Mouse (Mus musculus): ENCODE data around the gene Bmp7. TPM values are rescaled to one million over a fixed set of nuclear protein-coding genes. Genes with fewer than 3 reads are reported as not detected.
A peak's percentile ranks its signal among the peaks of the same experiment; 100 is the strongest.

Bmp7 gene
- 1 to 10 TPM in 1 of 2 experiments, under 1 TPM in 1; 0.86 to 1.8 TPM for total RNA-seq (2021)
- long read RNA-seq, experiment 1, partial matches to known transcripts = 0 of 2 reads
- long read RNA-seq, experiment 1, other reads (novel, unspliced or antisense) = 0 of 2 reads
- long read RNA-seq, experiment 2, partial matches to known transcripts = 0 of 2 reads
- long read RNA-seq, experiment 2, other reads (novel, unspliced or antisense) = 1 of 2 reads

DNA sequence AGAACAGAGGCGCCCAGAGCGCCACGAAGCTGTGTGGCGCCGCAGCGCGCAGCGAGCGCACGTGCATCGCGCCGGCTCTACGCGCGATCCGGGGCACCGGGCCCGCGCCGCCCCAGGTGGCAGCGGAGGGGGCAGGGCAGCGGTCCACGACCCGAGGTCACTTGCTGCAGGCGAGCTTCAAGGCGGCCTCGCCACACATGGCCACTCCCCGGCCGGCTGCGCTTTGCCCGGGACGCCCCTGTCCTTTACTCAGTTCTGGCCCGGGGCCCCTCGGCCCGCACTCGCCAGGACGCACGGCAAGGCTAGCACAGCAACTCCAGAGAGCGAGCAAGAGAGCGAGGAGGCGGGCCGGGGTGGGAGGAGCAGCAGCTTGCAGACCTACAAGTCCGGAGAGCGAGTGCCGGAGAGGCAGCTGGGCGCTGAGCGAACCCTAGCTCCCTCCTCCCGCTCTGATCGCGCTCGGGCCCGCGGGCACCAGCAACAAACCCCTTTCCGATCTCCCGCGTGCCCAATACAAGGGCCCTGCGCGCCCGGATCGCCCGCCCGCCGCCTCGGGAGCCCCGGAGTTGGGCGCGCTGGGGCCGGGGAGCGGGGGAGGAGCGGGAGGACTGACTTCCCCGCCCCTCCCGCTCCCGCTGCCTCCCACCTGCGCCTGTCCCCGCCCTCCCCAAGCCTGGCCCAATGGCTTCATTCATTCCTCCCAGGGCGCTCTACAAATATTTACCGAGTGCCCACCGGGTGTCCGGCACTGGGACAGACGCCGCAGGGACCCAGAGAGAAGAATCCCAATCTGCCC, at the start of gene Bmp7:
Gene Bmp7, minus strand, starts transcription at position 319 of the 796 bp plus-strand sequence.
- intact Hi-C loops (cut with DNase I; ENCODE audit: low total_unique reads) = no loop called here
- peak; percentile 61 for DNase-seq

- no peak for DNase-seq
- intact Hi-C loops (cut with DNase I; ENCODE audit: low total_unique reads) = no loop called here
Observed at GRCm38 (mm10) chr2:172982776-172983561, 42.8 kb upstream of the Bmp7 start.

GRCm38 (mm10) chr2:172979666-172980345, 39.7 kb upstream of the Bmp7 start:
- intact Hi-C loops (cut with DNase I; ENCODE audit: low total_unique reads) = no loop called here
- no peak for DNase-seq

GRCm38 (mm10) chr2:172978131-172978633, 38.1 kb upstream of the Bmp7 start:
- intact Hi-C loops (cut with DNase I; ENCODE audit: low total_unique reads) = no loop called here
- no peak for DNase-seq

DNA sequence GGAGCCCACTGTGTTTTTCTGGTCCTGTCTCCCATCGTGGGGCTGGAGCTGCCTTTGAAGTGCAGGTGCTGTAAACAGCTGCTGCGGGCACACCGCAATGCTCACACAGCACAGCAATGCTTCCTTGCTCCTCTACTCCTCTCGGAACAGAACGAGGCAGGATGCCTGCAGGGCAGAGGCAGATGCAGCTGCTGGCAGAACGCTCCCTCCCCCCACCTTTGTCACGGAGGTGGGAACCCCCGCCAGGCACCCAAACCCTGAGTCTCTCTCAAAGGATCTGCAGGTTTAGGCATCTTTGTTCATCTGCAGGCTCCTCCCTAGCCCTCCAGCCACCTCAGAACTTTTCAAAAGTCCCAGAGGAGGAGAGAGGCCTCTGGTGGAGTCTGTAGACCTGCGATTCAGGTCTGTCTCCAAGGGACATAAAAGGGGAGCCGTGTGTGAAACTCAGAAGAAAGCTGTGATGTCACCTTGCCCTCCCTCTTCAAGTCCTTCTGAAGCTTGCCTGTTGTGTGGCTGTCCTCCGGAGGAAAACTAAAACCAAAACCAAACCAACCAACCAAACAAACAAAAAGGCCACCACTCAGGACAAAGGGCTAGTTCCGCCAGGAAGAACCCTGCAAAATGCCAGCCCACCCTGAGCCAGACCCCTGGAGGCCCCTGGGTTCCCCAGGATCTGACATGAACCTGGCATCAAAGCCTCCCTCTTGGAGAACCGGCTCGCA, 37.4 kb upstream of the Bmp7 start, which contains the start of gene Spo11:
Gene Spo11, plus strand, starts transcription at position 292 of the 722 bp plus-strand sequence.
- intact Hi-C loops (cut with DNase I; ENCODE audit: low total_unique reads) = no loop called here
- DNase-seq = no peak

GRCm38 (mm10) chr2:172976661-172977238, 36.6 kb upstream of the Bmp7 start:
- DNase-seq = no peak
- intact Hi-C loops (cut with DNase I; ENCODE audit: low total_unique reads) = no loop called here

DNA sequence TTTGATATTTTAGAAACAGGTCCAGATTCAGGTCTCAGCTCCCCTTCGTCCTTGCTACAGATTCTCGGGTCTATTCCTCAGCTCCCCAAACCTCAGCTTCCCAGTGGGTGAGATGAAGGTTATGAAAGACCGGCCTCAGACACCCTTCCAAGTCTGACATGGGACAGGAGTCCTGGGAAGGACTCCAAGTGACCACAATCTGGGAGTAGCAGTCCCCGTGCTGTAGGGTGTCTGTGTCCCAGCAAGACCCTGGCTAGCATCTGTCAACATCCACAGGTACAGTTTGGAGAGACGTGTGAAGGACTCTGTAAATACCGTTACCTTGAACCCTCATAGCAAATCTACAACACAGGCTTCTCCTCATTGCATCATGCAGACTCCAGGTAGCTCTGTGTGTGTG, 35.0 kb upstream of the Bmp7 start:
- intact Hi-C loops (cut with DNase I; ENCODE audit: low total_unique reads) = no loop called here
- no peak for DNase-seq

DNA sequence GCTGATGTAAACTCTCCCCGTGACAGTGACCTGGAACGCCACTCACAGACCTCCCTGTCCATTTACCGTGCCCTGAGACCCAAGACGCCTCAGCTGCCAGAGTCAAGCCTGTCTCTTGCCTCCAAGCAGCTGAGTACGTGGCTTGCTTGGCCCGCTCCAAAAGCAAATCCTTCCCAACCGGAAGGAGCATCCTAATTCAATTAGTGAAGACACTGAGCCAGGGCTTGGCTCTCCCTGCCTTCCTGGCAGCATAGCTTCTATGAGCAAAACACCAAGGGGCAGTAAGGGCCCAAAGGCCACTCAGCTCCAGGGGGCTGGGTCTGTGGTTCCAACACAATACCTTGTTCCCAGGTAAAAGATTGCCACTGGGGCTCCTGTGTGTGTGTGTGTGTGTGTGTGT, 34.6 kb upstream of the Bmp7 start:
- intact Hi-C loops (cut with DNase I; ENCODE audit: low total_unique reads) = no loop called here
- DNase-seq = peak; percentile 36

GRCm38 (mm10) chr2:172973806-172974565, 33.9 kb upstream of the Bmp7 start:
- intact Hi-C loops (cut with DNase I; ENCODE audit: low total_unique reads) = no loop called here
- peak; percentile 34 for DNase-seq

DNA sequence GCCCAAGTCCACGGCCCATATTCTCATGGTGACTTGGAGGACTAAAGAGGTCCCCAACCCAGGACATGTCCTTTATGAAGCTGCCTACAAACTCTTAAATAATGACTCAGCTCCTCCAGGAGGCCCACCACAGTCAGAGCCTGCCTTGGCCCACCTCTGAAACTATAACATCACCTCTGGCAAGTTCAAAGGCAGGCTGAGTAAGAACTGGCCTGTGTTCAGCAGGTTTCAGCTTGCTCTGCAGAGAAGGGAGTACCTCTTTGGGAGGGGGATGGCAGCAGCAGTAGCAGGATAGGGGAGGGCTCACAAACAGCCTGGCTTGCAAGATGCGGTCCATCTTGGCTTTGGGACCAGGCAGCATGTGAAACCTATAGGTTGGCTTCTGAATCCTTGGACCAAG, 31.7 kb upstream of the Bmp7 start:
- DNase-seq = no peak
- intact Hi-C loops (cut with DNase I; ENCODE audit: low total_unique reads) = no loop called here

- intact Hi-C loops (cut with DNase I; ENCODE audit: low total_unique reads) = no loop called here
- DNase-seq = no peak
Observed at GRCm38 (mm10) chr2:172966480-172966879, 26.4 kb upstream of the Bmp7 start.

- intact Hi-C loops (cut with DNase I; ENCODE audit: low total_unique reads) = no loop called here
- no peak for DNase-seq
Observed at GRCm38 (mm10) chr2:172965249-172965648, 25.1 kb upstream of the Bmp7 start.

- intact Hi-C loops (cut with DNase I; ENCODE audit: low total_unique reads) = no loop called here
- no peak for DNase-seq
Observed at GRCm38 (mm10) chr2:172961211-172961610, 21.1 kb upstream of the Bmp7 start.

DNA sequence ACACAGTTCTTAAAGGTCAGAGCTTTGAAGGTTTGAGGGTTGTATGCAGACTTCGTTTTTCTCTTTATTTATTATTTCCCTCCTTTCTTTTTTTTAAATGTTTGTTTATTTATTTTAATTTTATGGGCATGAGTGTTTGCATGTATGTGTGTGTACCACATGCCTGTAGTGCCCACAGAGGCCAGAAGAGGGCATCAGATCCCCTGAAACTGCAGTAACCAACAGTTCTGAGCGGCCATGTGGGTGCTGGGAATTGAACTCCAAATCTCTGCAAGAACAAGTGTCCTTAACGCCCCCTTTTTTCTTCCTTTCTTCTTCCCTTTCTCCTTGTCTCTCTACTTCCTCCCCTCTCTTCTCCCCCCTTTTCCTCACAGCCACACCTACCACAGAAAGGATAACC, 20.2 kb upstream of the Bmp7 start:
- DNase-seq = no peak
- intact Hi-C loops (cut with DNase I; ENCODE audit: low total_unique reads) = no loop called here

- no peak for DNase-seq
Observed at GRCm38 (mm10) chr2:172959006-172959768, 19.1 kb upstream of the Bmp7 start.

GRCm38 (mm10) chr2:172958579-172958978, 18.5 kb upstream of the Bmp7 start:
- DNase-seq = no peak
- intact Hi-C loops (cut with DNase I; ENCODE audit: low total_unique reads) = no loop called here

More at GRCm38 (mm10) chr2:172959006-172959768, 19.1 kb upstream of the Bmp7 start:
- intact Hi-C loops (cut with DNase I; ENCODE audit: low total_unique reads) = no loop called here

DNA sequence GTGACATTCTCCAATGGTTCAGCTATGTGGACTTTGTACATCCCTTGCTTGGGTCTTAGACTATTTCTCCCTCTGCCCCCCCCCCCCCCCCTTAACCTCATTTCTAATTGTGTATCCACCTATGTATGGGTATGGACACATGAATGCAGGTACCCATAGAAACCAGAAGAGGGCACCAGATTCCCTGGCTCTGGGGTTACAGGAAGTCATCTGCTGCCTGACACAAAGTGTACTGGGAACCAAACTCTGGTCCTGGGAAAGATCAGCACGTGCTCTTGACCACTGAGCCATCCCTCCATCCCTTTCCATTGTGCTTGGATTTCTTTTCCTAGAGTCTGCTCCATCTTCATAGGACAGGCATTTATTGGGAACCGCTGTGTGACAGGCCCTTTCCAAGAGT, 11.9 kb upstream of the Bmp7 start:
- intact Hi-C loops (cut with DNase I; ENCODE audit: low total_unique reads) = no loop called here
- DNase-seq = no peak

Data from gastrocnemius, postnatal 14 days (tissue).